Mouse (Mus musculus): ENCODE measurements around the gene Wbp11. TPM values are rescaled to one million over a fixed set of nuclear protein-coding genes. Genes with fewer than 3 reads are reported as not detected.

Gene Wbp11
- polyA plus RNA-seq (2012; rRNA removed): 17.8 and 18.8 TPM in 2 replicates

GRCm38 (mm10) chr6:136827881-136828561, at the start of gene Wbp11:
Gene Wbp11 (minus strand): TSS chr6:136828233.

GRCm38 (mm10) chr6:136875670-136876069, 47.6 kb upstream of the Wbp11 start, which contains the start of gene Mgp:
Gene Mgp (minus strand): TSS chr6:136875823.

GRCm38 (mm10) chr6:136857186-136857872, 29.3 kb upstream of the Wbp11 start, which contains the start of gene Art4:
Gene Art4 (minus strand): TSS chr6:136857733.

GRCm38 (mm10) chr6:136835352-136835751, 7.3 kb upstream of the Wbp11 start, which contains the start of gene Smco3:
Gene Smco3 (minus strand): TSS chr6:136835452.

GRCm38 (mm10) chr6:136827516-136827880, 535 bp downstream of the Wbp11 start, which contains the start of gene BC049715:
Gene BC049715 (plus strand): TSS chr6:136827626.

GRCm38 (mm10) chr6:136808014-136808417, 20.0 kb downstream of the Wbp11 start, which contains the start of gene H2afj:
Gene H2afj (plus strand): TSS chr6:136808244.

GRCm38 (mm10) chr6:136803739-136804633, 24.0 kb downstream of the Wbp11 start, which contains the start of gene Hist4h4:
Gene Hist4h4 (minus strand): TSS chr6:136804415.

GRCm38 (mm10) chr6:136781377-136781986, 46.6 kb downstream of the Wbp11 start, which contains the start of gene Gucy2c:
Gene Gucy2c (minus strand): TSS chr6:136781765.

Other genes with a start within 250 kb of the Wbp11 start
- gene Plbd1, start 166.3 kb downstream of the Wbp11 start, polyA plus RNA-seq (2012; rRNA removed): 7.0 and 7.7 TPM in 2 replicates
- gene Gucy2c, start 46.5 kb downstream of the Wbp11 start, polyA plus RNA-seq (2012; rRNA removed): 0.26 and 0.27 TPM in 2 replicates
- gene Hist4h4, start 23.8 kb downstream of the Wbp11 start, polyA plus RNA-seq (2012; rRNA removed): 0.41 and 0.69 TPM in 2 replicates
- 241 and 664 TPM in 2 replicates for gene H2afj, start 20.0 kb downstream of the Wbp11 start, polyA plus RNA-seq (2012; rRNA removed)
- gene BC049715, start 607 bp downstream of the Wbp11 start, polyA plus RNA-seq (2012; rRNA removed): 0.03 and 0.63 TPM in 2 replicates
- not detected in 2 replicates for gene Smco3, start 7.2 kb upstream of the Wbp11 start, polyA plus RNA-seq (2012; rRNA removed)
- 0.24 and 0.30 TPM in 2 replicates for gene Art4, start 29.5 kb upstream of the Wbp11 start, polyA plus RNA-seq (2012; rRNA removed)
- gene Mgp, start 47.6 kb upstream of the Wbp11 start, polyA plus RNA-seq (2012; rRNA removed): 213 and 233 TPM in 2 replicates
- not detected in 2 replicates for gene Erp27, start 93.9 kb upstream of the Wbp11 start, polyA plus RNA-seq (2012; rRNA removed)
- 0.01 TPM in 1 of 2 replicates, not detected in the other for gene Pde6h, start 95.6 kb upstream of the Wbp11 start, polyA plus RNA-seq (2012; rRNA removed)
- gene Arhgdib, start 113.7 kb upstream of the Wbp11 start, polyA plus RNA-seq (2012; rRNA removed): 5.7 and 11.6 TPM in 2 replicates

Measured in stomach, adult 2 months (tissue).